ENCODE assay signal across 8 mouse cellular contexts in genomic region chr7:30664529-30665200, GRCm38 (mm10). TPM values are rescaled to one million over a fixed set of nuclear protein-coding genes. Genes with fewer than 3 reads are reported as not detected.
DNase-seq lines count a peak whose midpoint lies in the region; ATAC-seq and TF ChIP-seq lines count a peak whose summit lies in the region.

Gene Haus5 (minus strand): TSS chr7:30664994.

- H3K4me1 ChIP-seq in erythroblast, embryonic 14.5 days (ENCODE audit: control insufficient read depth): peaks cover 23% of the 10 kb centered on the region
- H3K4me1 ChIP-seq in heart, embryonic 13.5 days: peaks cover 13% of the 10 kb centered on the region
- peaks cover 22% of the 10 kb centered on the region for H3K4me1 ChIP-seq in liver, embryonic 12.5 days
- peaks cover 9% of the 10 kb centered on the region; the same call in 1 of the 2 replicates for H3K4me1 ChIP-seq in stomach, embryonic 15.5 days

- H3K79me2 ChIP-seq in C2C12 (ENCODE audit: control insufficient read depth, insufficient read depth): peaks cover 7% of the 10 kb centered on the region

- peak within 1 kb of the TSS; percentile 38 for H3K27ac ChIP-seq in heart, embryonic 13.5 days (replicated peaks)
- H3K27ac ChIP-seq in liver, embryonic 12.5 days: peak within 1 kb of the TSS; percentile 78
- peak within 1 kb of the TSS; percentile 35; the same call in 1 of the 2 replicates for H3K27ac ChIP-seq in stomach, embryonic 15.5 days

- under 1% methylated on average over 34 of the region's 34 CpGs for WGBS in heart, embryonic 13.5 days
- 1% methylated on average over 34 of the region's 34 CpGs for WGBS in liver, embryonic 12.5 days (ENCODE audit: insufficient replicate concordance)
- 1% methylated on average over 34 of the region's 34 CpGs for WGBS in stomach, embryonic 15.5 days

- peaks cover 9% of the 10 kb centered on the region for H3K36me3 ChIP-seq in C2C12 (ENCODE audit: control insufficient read depth, insufficient read depth)
- peaks cover 38% of the 10 kb centered on the region for H3K36me3 ChIP-seq in erythroblast, embryonic 14.5 days (ENCODE audit: control insufficient read depth)
- peaks cover 31% of the 10 kb centered on the region for H3K36me3 ChIP-seq in heart, embryonic 13.5 days
- H3K36me3 ChIP-seq in liver, embryonic 12.5 days: peaks cover 36% of the 10 kb centered on the region
- peaks cover 19% of the 10 kb centered on the region; the same call in 1 of the 2 replicates for H3K36me3 ChIP-seq in stomach, embryonic 15.5 days

- H3K9ac ChIP-seq in heart, embryonic 13.5 days: peak within 1 kb of the TSS; percentile 94
- peak within 1 kb of the TSS; percentile 89 for H3K9ac ChIP-seq in liver, embryonic 12.5 days
- H3K9ac ChIP-seq in stomach, embryonic 15.5 days: peak within 1 kb of the TSS; percentile 78

- H3K27me3 ChIP-seq in C2C12 (ENCODE audit: control insufficient read depth, insufficient read depth, insufficient read length): no peaks in the 10 kb centered on the region
- H3K27me3 ChIP-seq in erythroblast, embryonic 14.5 days (ENCODE audit: control insufficient read depth): peaks cover 10% of the 10 kb centered on the region
- peaks cover 7% of the 10 kb centered on the region for H3K27me3 ChIP-seq in heart, embryonic 13.5 days (replicated peaks)
- peaks cover 5% of the 10 kb centered on the region; the same call in 1 of the 2 replicates for H3K27me3 ChIP-seq in liver, embryonic 12.5 days (replicated peaks)
- no peaks in the 10 kb centered on the region for H3K27me3 ChIP-seq in stomach, embryonic 15.5 days (replicated peaks)

- ATAC-seq in heart, embryonic 13.5 days (ENCODE audit: extremely low read depth, insufficient number of reproducible peaks, low FRiP score, low TSS enrichment): peak; percentile 86
- ATAC-seq in liver, embryonic 12.5 days: peak; percentile 91
- ATAC-seq in stomach, embryonic 15.5 days (ENCODE audit: insufficient read depth, low FRiP score, low read depth): peak; percentile 90

- DNase-seq in brain, embryonic 14.5 days (ENCODE audit: low read depth): peak; percentile 98
- DNase-seq in kidney, postnatal 10 days: peak; percentile 95
- DNase-seq in natural killer cell, adult 2 months (ENCODE audit: low spot score in 2 of 2): peak; percentile 90 to 93

- TF ChIP-seq POLR2A in brain, embryonic 14.5 days (IDR thresholded peaks at IDR 0.05; ENCODE audit: borderline replicate concordance, extremely low read depth, insufficient read depth, insufficient read length, poor library complexity, severe bottlenecking): peak; percentile 60; the same call in 1 of the 2 replicates

- no peaks in the 10 kb centered on the region for H3K79me3 ChIP-seq in C2C12 (ENCODE audit: low read depth)

- H3K9me3 ChIP-seq in erythroblast, embryonic 14.5 days (ENCODE audit: control insufficient read depth, low read length): no peaks in the 10 kb centered on the region
- no peaks in the 10 kb centered on the region for H3K9me3 ChIP-seq in heart, embryonic 13.5 days
- no peaks in the 10 kb centered on the region for H3K9me3 ChIP-seq in liver, embryonic 12.5 days (replicated peaks)
- H3K9me3 ChIP-seq in stomach, embryonic 15.5 days: no peaks in the 10 kb centered on the region

- no peak for TF ChIP-seq CTCF in C2C12 (IDR thresholded peaks at IDR 0.05; ENCODE audit: control insufficient read depth, insufficient read depth, insufficient read length)
- no peak for TF ChIP-seq CTCF in brain, embryonic 14.5 days (IDR thresholded peaks at IDR 0.05; ENCODE audit: borderline replicate concordance, extremely low read depth, insufficient read depth, insufficient read length)

- H3K4me3 ChIP-seq in C2C12 (ENCODE audit: insufficient read depth, poor library complexity, severe bottlenecking): peak within 1 kb of the TSS; percentile 53
- H3K4me3 ChIP-seq in erythroblast, embryonic 14.5 days (replicated peaks): peak within 1 kb of the TSS; percentile 90
- peak within 1 kb of the TSS; percentile 83 for H3K4me3 ChIP-seq in heart, embryonic 13.5 days
- H3K4me3 ChIP-seq in liver, embryonic 12.5 days: peak within 1 kb of the TSS; percentile 87
- peak within 1 kb of the TSS; percentile 85 for H3K4me3 ChIP-seq in stomach, embryonic 15.5 days (replicated peaks)

- H3ac ChIP-seq in C2C12 (ENCODE audit: control insufficient read depth, insufficient read length, low read depth): peak within 1 kb of the TSS; percentile 92

- peak within 1 kb of the TSS; percentile 92 for H3K4me2 ChIP-seq in heart, embryonic 13.5 days
- peak within 1 kb of the TSS; percentile 84 for H3K4me2 ChIP-seq in liver, embryonic 12.5 days
- peak within 1 kb of the TSS; percentile 73 for H3K4me2 ChIP-seq in stomach, embryonic 15.5 days

TF ChIP-seq in C2C12, 6 proteins besides CTCF, POLR2A, EP300 and RAD21:
- TF ChIP-seq MYOG (IDR thresholded peaks at IDR 0.05; ENCODE audit: control insufficient read depth, extremely low read depth, insufficient read length): no peak
- TF ChIP-seq USF1 (IDR thresholded peaks at IDR 0.05; ENCODE audit: low read depth): no peak
- TF ChIP-seq CEBPB (IDR thresholded peaks at IDR 0.05; ENCODE audit: low read depth): no peak
- peak; percentile 23 for TF ChIP-seq MAX (IDR thresholded peaks at IDR 0.05)
- no peak for TF ChIP-seq MYOD1 (IDR thresholded peaks at IDR 0.05; ENCODE audit: control insufficient read depth, insufficient read length, low read depth)
- no peak for TF ChIP-seq FOSL1 (IDR thresholded peaks at IDR 0.05; ENCODE audit: insufficient read depth, low read length, poor library complexity, severe bottlenecking)

RNA-seq across cellular contexts. Expression of gene Haus5, which starts in this region (rescaled TPM):
- polyA plus RNA-seq in C2C12 (2012; fragmentation: generic; extraction: Trizol): 25.9 TPM
- polyA plus RNA-seq in brain, embryonic 14.5 days (2012; rRNA removed): 21.9 and 36.6 TPM in 2 replicates
- polyA plus RNA-seq in erythroblast, embryonic 14.5 days (2012): 2.9 and 5.4 TPM in 2 replicates
- polyA plus RNA-seq in heart, embryonic 13.5 days (2015; fragmentation: Nextera tagmentation; extraction: Ambion mirVana): 30.1 and 32.3 TPM in 2 replicates
- 47.8 and 50.4 TPM in 2 replicates for polyA plus RNA-seq in liver, embryonic 12.5 days (2016; fragmentation: Nextera tagmentation; extraction: Ambion mirVana)
- 39.1 and 47.7 TPM in 2 replicates for polyA plus RNA-seq in stomach, embryonic 15.5 days (2015; fragmentation: Nextera tagmentation; extraction: Ambion mirVana)

Comparison
In these comparisons a context has a peak if more than half of its experiments do, and no peak if none do; other contexts are left out.
1. Peak in every context shown above with its lines: DNase-seq, ATAC-seq, H3K4me3 ChIP-seq and H3K27ac ChIP-seq.